Mouse (Mus musculus) forebrain, embryonic 12.5 days (tissue): Measurements from ENCODE around the gene Nudt21. TPM values are rescaled to one million over a fixed set of nuclear protein-coding genes. Genes with fewer than 3 reads are reported as not detected.
"Not testable (repeated sequence)": the region's sequence is repeated elsewhere in the genome, so short reads cannot be mapped to it uniquely, and the experiment has no call there.

Experiments used
- ATAC-seq: fragments of 200-750 bp; cut with Nextera tagmentation; 2 replicates; pipeline ENCODE4 v1.8.0; 2017; ENCODE audit warnings: moderate TSS enrichment; ENCODE audit not compliant: low FRiP score
- H3K27ac ChIP-seq: fragments of 300-500 bp; sonication (generic); 2 replicates; pipeline ENCODE4 v1.5.1; 2016; ENCODE audit warnings: mild to moderate bottlenecking
- H3K27me3 ChIP-seq: fragments of 300-500 bp; sonication (generic); 2 replicates; pipeline ENCODE4 v1.6.1; 2016; ENCODE audit warnings: mild to moderate bottlenecking
- H3K36me3 ChIP-seq: fragments of 300-500 bp; sonication (generic); replicated peaks from 2 replicates; pipeline ENCODE4 v1.6.1; 2016; ENCODE audit warnings: mild to moderate bottlenecking
- H3K4me1 ChIP-seq: fragments of 300-500 bp; sonication (generic); 2 replicates; pipeline ENCODE4 v1.6.1; 2016
- H3K4me2 ChIP-seq: fragments of 300-500 bp; sonication (generic); 2 replicates; pipeline ENCODE4 v1.6.1; 2016; ENCODE audit warnings: mild to moderate bottlenecking, moderate library complexity
- H3K4me3 ChIP-seq: fragments of 300-500 bp; sonication (generic); replicated peaks from 2 replicates; pipeline ENCODE4 v1.5.1; 2016; ENCODE audit warnings: mild to moderate bottlenecking
- H3K9ac ChIP-seq: fragments of 300-500 bp; sonication (generic); 2 replicates; pipeline ENCODE4 v1.6.1; 2016; ENCODE audit warnings: mild to moderate bottlenecking
- H3K9me3 ChIP-seq: fragments of 300-500 bp; sonication (generic); 2 replicates; pipeline ENCODE4 v1.6.1; 2016
- WGBS: fragments of 180-500 bp; shearing (Covaris S2); methylation state at CpG from one replicate; pipeline ENCODE4 v1.1.7; 2016; 5-methylcytosine and 5-hydroxymethylcytosine counted together
- polyA plus RNA-seq: library from polyadenylated mRNA; unstranded; fragments of >200 nt; fragmentation: Nextera tagmentation; extraction: Ambion mirVana; gene quantifications from 2 replicates; pipeline ENCODE4 v1.2.1, GENCODE M21; 2016

Gene Nudt21
- 205 and 206 TPM in 2 replicates for polyA plus RNA-seq

DNA sequence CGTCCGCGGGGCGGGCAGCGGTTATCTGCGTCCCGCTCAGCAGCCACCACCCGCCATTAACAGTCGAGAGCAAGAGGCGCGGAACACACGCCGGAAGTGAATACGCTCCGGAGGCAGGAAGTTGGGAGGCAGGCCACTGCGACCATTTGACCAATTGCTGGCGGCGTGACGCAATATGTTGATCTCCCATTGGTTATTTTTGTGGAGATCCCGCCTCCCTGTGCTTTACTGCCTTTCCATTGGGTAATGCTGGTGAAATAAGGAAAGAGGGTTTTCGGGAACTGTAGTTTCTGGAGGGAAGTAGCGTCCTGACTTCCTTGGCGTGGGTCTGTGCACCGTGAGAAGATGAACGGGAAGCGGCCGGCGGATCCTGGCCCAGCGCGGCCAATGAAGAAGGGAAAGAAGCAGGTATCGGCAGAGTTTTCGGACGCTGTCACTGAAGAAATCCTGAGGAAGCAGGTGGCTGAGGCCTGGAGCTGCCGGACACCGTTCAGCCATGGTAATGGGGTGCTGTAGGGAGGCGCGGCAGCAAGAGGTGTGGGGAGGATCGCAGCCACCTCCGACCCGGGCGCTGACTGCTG, at the start of gene Nudt21, which contains the start of gene Ogfod1:
TSS of gene Nudt21 (minus strand) at position 88 of the 581 bp plus-strand sequence.
TSS of gene Ogfod1 (plus strand) at position 255 of the 581 bp plus-strand sequence.
- no peaks in the 10 kb centered on the region for H3K27me3 ChIP-seq
- H3K4me2 ChIP-seq, result peak within 1 kb of the TSS; percentile 84
- H3K4me1 ChIP-seq, result peaks cover 36% of the 10 kb centered on the region
- peak within 1 kb of the TSS; percentile 77 for H3K9ac ChIP-seq
- ATAC-seq, result peak; percentile 100
- H3K4me3 ChIP-seq, result peak within 1 kb of the TSS; percentile 73
- WGBS, result under 1% methylated on average over 41 of the region's 41 CpGs
- H3K9me3 ChIP-seq, result no peaks in the 10 kb centered on the region
- peak within 1 kb of the TSS; percentile 71 for H3K27ac ChIP-seq
- no peaks in the 10 kb centered on the region for H3K36me3 ChIP-seq

DNA sequence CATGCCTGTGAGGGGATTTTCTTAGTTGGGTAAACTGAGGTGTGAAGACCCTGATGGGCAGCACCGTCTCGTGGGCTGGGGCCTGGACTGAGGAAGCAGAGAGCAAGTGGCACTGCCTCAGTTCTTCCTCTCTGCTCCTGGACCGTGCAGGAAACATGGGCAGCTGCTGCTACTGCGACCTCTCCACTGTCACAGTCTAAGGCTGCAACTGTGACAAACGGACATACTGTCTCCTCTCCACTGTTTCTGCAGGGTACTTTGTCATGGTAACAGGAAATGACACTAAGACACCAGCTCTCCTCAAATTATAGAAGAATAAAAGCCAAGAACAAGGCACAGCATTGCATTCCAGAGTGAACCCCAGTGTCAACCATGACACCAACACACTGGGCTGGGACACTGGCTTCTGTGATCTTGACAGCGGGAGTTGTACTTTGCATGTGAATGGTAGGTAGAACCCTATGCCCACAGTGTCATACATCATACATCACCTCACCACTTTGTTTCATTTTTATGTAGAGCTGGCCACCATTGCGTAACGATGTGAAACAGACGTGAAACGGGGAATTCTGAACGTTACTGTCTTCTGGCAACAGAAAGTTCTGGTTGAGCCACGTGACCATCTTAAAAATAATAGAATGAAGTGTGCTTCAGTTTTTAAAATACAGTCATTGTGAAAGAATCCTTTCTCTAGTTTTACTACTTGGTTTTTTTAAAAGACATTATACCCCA, 39.8 kb upstream of the Nudt21 start:
- WGBS, result 90% methylated on average over 12 of the region's 12 CpGs
- no peak for ATAC-seq
- Histone ChIP-seq H3K36me3 (peaks cover 32% of the 10 kb centered on the region), H3K4me2 (no peak overlapping the region), H3K27ac (no peak overlapping the region), H3K4me3 (no peak overlapping the region), H3K27me3 (no peaks in the 10 kb centered on the region), H3K4me1 (no peaks in the 10 kb centered on the region), H3K9me3 (no peaks in the 10 kb centered on the region), H3K9ac (no peak overlapping the region)

DNA sequence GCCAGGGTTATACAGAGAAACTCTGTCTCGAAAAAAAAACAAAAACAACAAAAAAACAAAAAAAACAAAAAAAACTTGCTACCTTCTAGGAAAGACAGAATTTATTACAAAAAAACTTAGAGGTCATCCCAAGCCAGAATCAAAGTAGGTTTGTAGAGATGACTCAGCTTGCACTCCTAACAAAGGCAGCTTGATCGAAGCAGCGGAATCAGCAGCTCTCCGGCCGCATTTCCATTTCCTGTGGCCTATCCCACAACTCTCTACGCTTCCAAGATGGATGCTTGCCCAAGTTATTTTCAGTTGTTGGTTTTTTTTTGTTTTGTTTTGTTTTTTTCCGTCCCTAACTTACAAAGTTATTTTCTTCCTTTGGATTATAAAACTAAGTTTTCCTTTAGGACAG, 32.0 kb upstream of the Nudt21 start:
- Histone ChIP-seq H3K27ac (no peak overlapping the region), H3K9me3 (no peaks in the 10 kb centered on the region), H3K4me2 (no peak overlapping the region), H3K36me3 (peaks cover 26% of the 10 kb centered on the region), H3K9ac (no peak overlapping the region), H3K4me1 (peaks cover 16% of the 10 kb centered on the region), H3K27me3 (no peaks in the 10 kb centered on the region), H3K4me3 (no peak overlapping the region)
- WGBS, result 95% methylated on average over 7 of the region's 7 CpGs
- ATAC-seq, result no peak

DNA sequence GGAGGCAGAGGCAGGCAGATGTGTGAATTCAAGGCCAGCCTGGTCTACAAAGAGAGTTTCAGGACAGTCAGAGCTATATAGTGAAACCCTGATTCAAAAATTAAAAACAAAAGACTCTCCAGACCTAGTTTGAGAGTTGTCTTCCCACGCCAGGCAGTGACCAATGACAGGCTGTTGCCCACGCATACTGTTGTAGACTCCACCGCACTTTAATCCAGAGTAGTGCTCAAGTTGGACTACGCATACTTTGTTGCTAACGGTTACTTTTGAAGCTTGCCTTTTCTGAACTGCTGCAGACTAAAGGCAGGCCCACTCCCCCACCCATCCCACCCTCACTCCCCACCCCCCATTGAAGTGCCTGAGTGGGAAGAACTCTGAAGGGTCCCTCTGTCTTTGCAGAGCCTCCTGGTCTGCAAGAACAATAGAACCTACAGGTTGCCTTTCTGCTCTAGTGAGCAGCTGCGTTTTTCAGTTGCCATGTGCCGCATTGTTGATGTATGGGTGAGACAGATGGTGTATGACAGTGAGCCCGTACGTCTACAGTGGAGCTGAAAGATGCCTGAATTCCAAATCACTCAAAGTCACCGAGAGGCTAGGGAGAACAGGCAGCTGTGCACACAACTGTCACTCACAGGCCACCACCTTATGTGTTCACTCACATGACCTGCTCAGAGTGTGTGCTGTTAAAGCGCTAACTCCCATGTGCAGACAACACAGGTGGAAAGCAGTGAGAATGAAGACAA, 29.5 kb upstream of the Nudt21 start:
- Histone ChIP-seq H3K4me1 (peaks cover 16% of the 10 kb centered on the region), H3K36me3 (peaks cover 42% of the 10 kb centered on the region), H3K27me3 (no peaks in the 10 kb centered on the region), H3K9ac (no peak overlapping the region), H3K4me3 (no peak overlapping the region), H3K27ac (peak overlapping the region; percentile 33), H3K4me2 (no peak overlapping the region), H3K9me3 (no peaks in the 10 kb centered on the region)
- peak; percentile 86 for ATAC-seq
- 35% methylated on average over 11 of the region's 11 CpGs for WGBS

DNA sequence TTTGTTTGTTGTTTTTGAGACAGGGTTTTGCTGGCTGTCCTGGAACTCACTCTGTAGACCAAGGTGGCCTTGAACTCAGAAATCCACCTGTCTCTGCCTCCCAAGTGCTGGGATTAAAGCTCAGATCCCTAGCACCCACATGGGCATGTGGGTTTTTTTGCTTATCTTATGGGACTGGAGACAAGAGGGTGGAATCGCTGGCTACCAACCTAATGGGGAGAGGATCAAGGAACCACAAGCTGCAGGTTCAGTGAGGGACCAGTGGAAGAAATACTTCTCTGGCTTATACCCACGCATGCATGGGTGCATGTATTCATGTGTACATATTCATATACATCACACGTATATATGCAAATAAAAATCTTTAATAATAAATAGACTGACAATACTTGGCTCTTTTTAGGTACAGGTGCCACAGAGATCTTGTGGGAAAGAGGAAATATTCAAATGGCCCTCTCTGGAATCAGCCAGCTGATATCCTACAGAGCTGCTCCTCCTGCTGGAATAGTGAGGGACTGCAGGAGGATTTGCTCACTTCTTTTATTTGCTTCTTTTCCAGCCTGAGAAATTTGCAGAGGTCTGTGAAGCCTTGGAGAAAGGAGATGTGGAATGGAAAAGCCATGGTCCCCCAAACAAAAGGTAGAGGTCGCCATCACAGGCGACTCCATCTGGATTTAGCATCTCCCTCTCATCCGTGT, 20.5 kb upstream of the Nudt21 start:
- no peak overlapping the region for H3K4me3 ChIP-seq
- H3K9me3 ChIP-seq, result no peaks in the 10 kb centered on the region
- no peak for ATAC-seq
- no peaks in the 10 kb centered on the region for H3K27me3 ChIP-seq
- H3K4me2 ChIP-seq, result no peak overlapping the region
- H3K4me1 ChIP-seq, result no peaks in the 10 kb centered on the region
- WGBS, result 58% methylated on average over 6 of the region's 6 CpGs
- H3K9ac ChIP-seq, result no peak overlapping the region
- peaks cover 72% of the 10 kb centered on the region for H3K36me3 ChIP-seq
- H3K27ac ChIP-seq, result no peak overlapping the region

DNA sequence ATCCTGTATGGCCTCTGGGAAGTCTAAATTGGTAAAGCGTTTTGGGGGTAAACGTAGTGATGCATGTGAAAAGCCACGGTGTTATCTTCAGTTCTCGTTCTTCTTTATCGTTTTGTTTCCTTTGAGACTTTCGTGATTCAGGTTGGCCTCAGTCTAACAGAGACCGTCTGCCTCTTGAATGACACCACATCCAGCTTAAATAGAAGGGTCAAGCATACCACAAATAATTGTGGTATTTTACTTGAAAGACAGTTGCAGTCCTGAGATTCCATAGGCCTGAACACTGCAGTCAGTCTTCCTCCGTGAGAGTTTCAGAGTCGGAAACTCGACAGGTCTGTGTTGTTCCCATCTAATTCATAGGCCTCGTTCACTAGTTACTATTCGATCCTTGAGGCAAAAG, 15.9 kb upstream of the Nudt21 start:
- 92% methylated on average over 12 of the region's 12 CpGs for WGBS
- H3K27me3 ChIP-seq, result no peaks in the 10 kb centered on the region
- H3K4me3 ChIP-seq, result no peak overlapping the region
- H3K9ac ChIP-seq, result no peak overlapping the region
- no peak overlapping the region for H3K4me2 ChIP-seq
- H3K27ac ChIP-seq, result no peak overlapping the region
- H3K4me1 ChIP-seq, result no peaks in the 10 kb centered on the region
- ATAC-seq, result no peak
- H3K36me3 ChIP-seq, result peaks cover 45% of the 10 kb centered on the region
- no peaks in the 10 kb centered on the region for H3K9me3 ChIP-seq

DNA sequence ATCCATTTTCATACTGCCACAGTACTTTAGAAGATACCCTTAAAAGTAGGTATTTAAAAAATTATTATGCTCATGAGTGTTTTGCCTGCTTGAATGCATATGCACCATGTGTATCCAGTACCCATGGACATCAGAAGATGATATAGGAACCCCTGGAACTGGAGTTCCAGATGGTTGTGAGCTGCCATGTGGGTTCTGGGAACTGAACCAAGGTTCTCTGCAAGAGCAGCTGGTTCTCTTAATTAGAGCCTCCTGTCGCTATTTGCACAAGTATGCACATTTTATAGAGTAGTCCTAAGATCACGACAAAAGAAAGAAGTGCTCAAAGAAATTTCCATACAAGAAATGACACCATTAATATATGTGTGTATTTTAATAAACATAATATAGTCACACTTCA, 11.0 kb upstream of the Nudt21 start:
- no peak for ATAC-seq
- H3K36me3 ChIP-seq, result peaks cover 17% of the 10 kb centered on the region
- H3K4me2 ChIP-seq, result no peak overlapping the region
- H3K4me1 ChIP-seq, result no peaks in the 10 kb centered on the region
- H3K9ac ChIP-seq, result no peak overlapping the region
- WGBS, result 93% methylated on average over 2 of the region's 2 CpGs
- H3K27me3 ChIP-seq, result no peaks in the 10 kb centered on the region
- no peak overlapping the region for H3K27ac ChIP-seq
- no peaks in the 10 kb centered on the region for H3K9me3 ChIP-seq
- H3K4me3 ChIP-seq, result no peak overlapping the region

DNA sequence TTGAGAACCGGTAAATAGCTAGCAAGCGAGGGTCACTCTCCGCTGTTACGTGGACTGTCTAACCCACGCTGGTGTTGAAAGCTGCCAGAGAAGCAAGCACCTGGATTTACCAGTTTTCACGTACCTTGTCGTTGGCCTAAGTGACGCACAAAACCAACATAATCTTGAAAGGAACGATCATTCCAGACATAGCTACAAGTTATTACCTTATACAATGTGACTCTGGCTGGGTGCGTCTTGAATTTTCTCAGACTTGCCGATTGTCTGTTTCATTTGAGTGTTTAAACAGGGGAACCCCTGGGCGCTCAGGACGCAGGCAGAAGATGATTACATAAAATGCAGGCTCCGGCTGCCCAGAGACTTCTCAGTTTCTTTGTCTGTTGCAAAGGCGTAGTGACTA, 975 bp upstream of the Nudt21 start:
- no peaks in the 10 kb centered on the region for H3K9me3 ChIP-seq
- H3K4me3 ChIP-seq, result peak overlapping the region; percentile 73
- peaks cover 35% of the 10 kb centered on the region for H3K4me1 ChIP-seq
- no peak for ATAC-seq
- 10% methylated on average over 15 of the region's 15 CpGs for WGBS
- H3K27me3 ChIP-seq, result no peaks in the 10 kb centered on the region
- peak overlapping the region; percentile 76 for H3K9ac ChIP-seq
- no peaks in the 10 kb centered on the region for H3K36me3 ChIP-seq
- H3K27ac ChIP-seq, result no peak overlapping the region
- H3K4me2 ChIP-seq, result peak overlapping the region; percentile 78

DNA sequence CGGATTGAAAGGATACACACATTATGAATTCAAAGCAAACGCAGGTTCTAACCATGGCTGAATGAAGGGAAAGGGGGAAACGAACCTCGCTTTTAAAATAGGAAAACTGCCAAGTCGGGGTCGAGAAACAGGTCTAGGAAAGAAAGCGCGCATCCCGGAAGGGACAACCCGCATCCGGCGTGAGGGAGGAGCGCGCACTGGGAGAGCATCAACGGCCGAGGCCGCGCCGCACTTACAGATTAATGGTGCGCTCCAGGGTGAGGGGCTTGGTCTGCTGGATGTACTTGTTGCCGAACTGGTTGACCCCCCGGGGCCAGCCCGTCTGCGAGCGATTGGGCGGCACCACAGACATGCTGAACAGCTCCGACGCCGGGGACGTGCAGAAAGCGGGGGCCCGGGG, 290 bp downstream of the Nudt21 start:
- Histone ChIP-seq H3K4me2 (peak overlapping the region; percentile 84), H3K4me1 (peaks cover 36% of the 10 kb centered on the region), H3K27ac (peak overlapping the region; percentile 71), H3K9ac (peak overlapping the region; percentile 77), H3K4me3 (peak overlapping the region; percentile 73)
- H3K36me3 ChIP-seq, H3K27me3 ChIP-seq, H3K9me3 ChIP-seq: not testable (repeated sequence)
- ATAC-seq, result peak; percentile 92
- under 1% methylated on average over 27 of the region's 32 CpGs for WGBS

DNA sequence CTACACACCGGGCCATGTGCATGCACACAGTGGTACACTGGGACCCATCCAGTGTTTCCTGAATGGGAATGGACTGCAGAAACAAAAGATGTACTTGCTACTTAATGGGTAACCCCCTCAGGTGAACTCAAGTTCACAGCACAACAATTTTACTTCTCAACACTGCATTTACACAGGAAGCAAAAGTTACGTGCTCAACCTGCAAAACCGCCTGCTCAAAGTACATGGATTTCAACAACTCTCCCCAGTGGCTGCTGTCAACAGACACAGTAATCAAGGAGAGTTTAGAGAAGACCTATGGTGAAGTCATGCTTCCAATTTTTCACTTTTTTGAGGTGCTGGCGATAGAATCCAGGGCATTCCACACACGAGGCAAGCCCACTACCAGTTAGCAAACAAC, 1.6 kb downstream of the Nudt21 start:
- WGBS, result 73% methylated on average over 5 of the region's 5 CpGs
- no peak for ATAC-seq
- Histone ChIP-seq H3K27me3 (no peaks in the 10 kb centered on the region), H3K4me1 (peaks cover 36% of the 10 kb centered on the region), H3K27ac (no peak overlapping the region), H3K9ac (peak overlapping the region; percentile 47), H3K4me2 (peak overlapping the region; percentile 84), H3K9me3 (no peaks in the 10 kb centered on the region), H3K4me3 (peak overlapping the region; percentile 73), H3K36me3 (peaks cover 12% of the 10 kb centered on the region)

DNA sequence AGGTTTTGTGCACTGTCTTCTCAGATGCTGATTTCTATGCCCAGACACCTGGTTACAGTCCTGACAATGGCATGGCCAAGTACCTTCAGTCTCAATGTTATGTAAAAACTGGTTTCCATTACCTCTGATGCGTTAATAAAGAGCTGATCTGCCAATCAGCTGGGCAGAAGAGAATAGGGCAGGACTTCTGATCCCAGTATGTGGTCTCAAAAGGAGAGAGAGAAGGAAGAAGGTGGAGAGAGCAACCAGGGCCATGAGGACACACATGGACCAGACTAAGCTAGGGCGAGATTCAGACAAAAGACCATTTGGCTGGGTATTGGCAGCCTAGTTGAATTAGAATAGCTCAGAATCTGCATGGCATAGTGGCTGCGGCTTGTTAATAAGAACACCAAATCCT, 3.2 kb downstream of the Nudt21 start:
- Histone ChIP-seq H3K4me2 (peak overlapping the region; percentile 19), H3K4me1 (peaks cover 36% of the 10 kb centered on the region), H3K27ac (no peak overlapping the region), H3K9me3 (no peaks in the 10 kb centered on the region), H3K9ac (0 out of 2 replicates have a peak overlapping the region, but pooled peaks have one; percentile 17), H3K4me3 (no peak overlapping the region), H3K27me3 (no peaks in the 10 kb centered on the region), H3K36me3 (peaks cover 28% of the 10 kb centered on the region)
- ATAC-seq, result no peak
- 26% methylated on average over 3 of the region's 3 CpGs for WGBS

DNA sequence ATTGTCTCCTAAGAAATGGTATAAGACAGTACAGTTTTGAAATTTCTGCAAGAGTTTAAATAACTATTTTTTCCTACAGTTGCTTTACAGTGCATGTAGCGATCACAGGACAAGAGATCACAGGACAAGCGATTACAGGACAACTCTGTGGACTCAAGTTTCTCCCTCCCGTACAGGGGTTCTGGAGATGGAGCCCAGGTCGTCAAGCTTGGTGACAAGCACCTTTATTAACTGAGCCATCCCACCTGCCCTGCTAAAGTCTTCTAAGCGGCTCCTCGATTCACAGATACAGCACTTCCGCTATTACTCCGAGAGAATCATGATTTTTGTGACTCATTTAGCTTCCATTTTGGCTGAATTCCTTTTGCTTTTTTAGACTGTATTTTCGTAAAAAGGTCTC, 7.1 kb downstream of the Nudt21 start:
- WGBS, result 94% methylated on average over 9 of the region's 9 CpGs
- Histone ChIP-seq H3K27me3 (no peaks in the 10 kb centered on the region), H3K9ac (no peak overlapping the region), H3K36me3 (peaks cover 65% of the 10 kb centered on the region), H3K4me3 (no peak overlapping the region), H3K4me2 (no peak overlapping the region), H3K4me1 (peaks cover 18% of the 10 kb centered on the region), H3K27ac (no peak overlapping the region), H3K9me3 (no peaks in the 10 kb centered on the region)
- no peak for ATAC-seq
